In the genomic region with DNA sequence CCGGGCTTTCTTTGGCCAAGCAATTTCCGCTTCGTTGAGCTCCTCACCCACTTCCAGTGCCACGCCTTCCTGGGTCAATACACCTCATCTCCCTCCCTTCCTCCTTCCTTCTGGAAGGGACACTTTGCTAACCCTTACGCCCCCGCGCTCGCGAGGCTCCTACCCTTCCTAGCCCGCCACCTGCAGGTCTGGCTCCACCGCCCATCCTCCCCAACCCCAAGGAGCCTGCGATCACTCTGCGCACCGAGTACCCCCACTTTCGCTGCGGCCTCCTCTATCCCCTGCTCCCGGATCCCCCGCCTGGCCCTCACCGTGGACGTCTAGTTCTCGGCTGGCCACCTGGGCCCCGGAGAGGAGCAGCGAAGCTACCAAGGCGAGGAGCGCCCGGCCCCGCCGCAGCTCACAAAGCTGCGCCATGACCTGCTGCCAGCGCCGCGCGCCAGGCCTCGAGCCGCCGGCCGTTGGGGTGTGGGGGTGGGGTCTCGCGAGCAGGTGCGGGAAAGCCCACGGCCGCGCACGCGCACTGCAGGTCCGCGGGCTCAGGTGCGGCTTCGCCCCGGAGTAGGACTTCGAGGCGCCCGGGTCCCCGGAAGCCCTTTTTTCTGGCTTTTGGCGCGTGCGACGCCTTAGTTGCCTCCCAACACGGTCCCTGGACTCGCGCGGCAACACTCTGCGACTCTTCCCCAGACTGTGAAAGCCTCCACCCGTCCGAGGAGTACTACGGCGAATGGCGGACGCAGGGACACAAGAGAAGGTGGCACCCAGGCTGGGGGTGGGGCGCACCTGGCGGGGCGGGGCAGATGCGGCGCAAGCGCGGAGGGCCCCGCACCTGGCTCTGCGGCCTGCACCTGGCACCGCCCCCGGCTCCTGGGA, we compare ENCODE assay signal across 8 mouse cellular contexts. TPM values are rescaled to one million over a fixed set of nuclear protein-coding genes. Genes with fewer than 3 reads are reported as not detected.
DNase-seq lines count a peak whose midpoint lies in the region; ATAC-seq and TF ChIP-seq lines count a peak whose summit lies in the region.

Gene Spint2, minus strand, starts transcription at position 712 of the 873 bp plus-strand sequence.

- no peaks in the 10 kb centered on the region for H3K9me3 ChIP-seq in intestine, postnatal 0 days (ENCODE audit: control insufficient read depth)
- H3K9me3 ChIP-seq in limb, embryonic 14.5 days (ENCODE audit: control insufficient read depth, low read length), result no peaks in the 10 kb centered on the region
- H3K9me3 ChIP-seq in midbrain, embryonic 16.5 days (replicated peaks; ENCODE audit: control insufficient read depth, low read length, poor library complexity, severe bottlenecking), result no peaks in the 10 kb centered on the region
- H3K9me3 ChIP-seq in stomach, embryonic 15.5 days, result no peaks in the 10 kb centered on the region

- no peaks in the 10 kb centered on the region for H3K27me3 ChIP-seq in intestine, postnatal 0 days (replicated peaks; ENCODE audit: control insufficient read depth, insufficient read depth, low read length)
- H3K27me3 ChIP-seq in limb, embryonic 14.5 days (ENCODE audit: control insufficient read depth, insufficient read depth, low read length), result no peaks in the 10 kb centered on the region
- H3K27me3 ChIP-seq in midbrain, embryonic 16.5 days (ENCODE audit: control insufficient read depth, insufficient read depth, low read depth, low read length), result peaks cover 9% of the 10 kb centered on the region
- H3K27me3 ChIP-seq in stomach, embryonic 15.5 days (replicated peaks), result 0 out of 2 replicates have a peak, but pooled peaks cover 11% of the 10 kb centered on the region

- H3K36me3 ChIP-seq in intestine, postnatal 0 days (ENCODE audit: control insufficient read depth, insufficient read depth), result no peaks in the 10 kb centered on the region
- no peaks in the 10 kb centered on the region; the same call in 1 of the 2 replicates for H3K36me3 ChIP-seq in limb, embryonic 14.5 days (ENCODE audit: control insufficient read depth, insufficient read depth, low read length)
- no peaks in the 10 kb centered on the region for H3K36me3 ChIP-seq in midbrain, embryonic 16.5 days (ENCODE audit: control insufficient read depth, insufficient read depth, low read length)
- H3K36me3 ChIP-seq in stomach, embryonic 15.5 days, result no peaks in the 10 kb centered on the region

- no peaks in the 10 kb centered on the region; the same call in 1 of the 2 replicates for H3K4me1 ChIP-seq in intestine, postnatal 0 days (replicated peaks; ENCODE audit: control insufficient read depth, insufficient read depth, low read length)
- peaks cover 9% of the 10 kb centered on the region; the same call in 1 of the 2 replicates for H3K4me1 ChIP-seq in limb, embryonic 14.5 days (ENCODE audit: control insufficient read depth, insufficient read depth, low read length)
- peaks cover 11% of the 10 kb centered on the region; the same call in 1 of the 2 replicates for H3K4me1 ChIP-seq in midbrain, embryonic 16.5 days (ENCODE audit: control insufficient read depth, insufficient read depth, low read length)
- H3K4me1 ChIP-seq in stomach, embryonic 15.5 days, result peaks cover 8% of the 10 kb centered on the region; the same call in 1 of the 2 replicates

- TF ChIP-seq CTCF in brain, embryonic 14.5 days (IDR thresholded peaks at IDR 0.05; ENCODE audit: borderline replicate concordance, extremely low read depth, insufficient read depth, insufficient read length), result 0 out of 2 replicates have a peak, but pooled peaks have one; percentile 1
- peak; percentile 66 for TF ChIP-seq CTCF in intestine, postnatal 0 days (IDR thresholded peaks at IDR 0.05; ENCODE audit: low read depth)

- peak in 1 of 2 experiments; percentile 24 for DNase-seq in gastrocnemius, adult 8-10 months (ENCODE audit: low spot score in 2 of 2)
- DNase-seq in gastrocnemius, postnatal 4 days (ENCODE audit: low spot score in 2 of 2), result no peak
- DNase-seq in brain, embryonic 14.5 days (ENCODE audit: low read depth), result peak; percentile 71
- DNase-seq in gonadal fat pad, adult 2 months (ENCODE audit: low read depth), result no peak
- no peak for DNase-seq in limb, embryonic 14.5 days (ENCODE audit: low spot score)

- TF ChIP-seq POLR2A in brain, embryonic 14.5 days (IDR thresholded peaks at IDR 0.05; ENCODE audit: borderline replicate concordance, extremely low read depth, insufficient read depth, insufficient read length, poor library complexity, severe bottlenecking), result 0 out of 2 replicates have a peak, but pooled peaks have one; percentile 26
- TF ChIP-seq POLR2A in limb, embryonic 14.5 days (IDR thresholded peaks at IDR 0.05; ENCODE audit: borderline replicate concordance, extremely low read depth, insufficient read depth, insufficient read length), result no peak

- peak; percentile 91 for ATAC-seq in intestine, postnatal 0 days
- ATAC-seq in limb, embryonic 14.5 days (ENCODE audit: low FRiP score, low read depth), result peak; percentile 69; the same call in 1 of the 2 replicates
- peak; percentile 86 for ATAC-seq in midbrain, embryonic 16.5 days
- ATAC-seq in stomach, embryonic 15.5 days (ENCODE audit: insufficient read depth, low FRiP score, low read depth), result peak; percentile 86

- peak within 1 kb of the TSS; percentile 71 for H3K4me3 ChIP-seq in intestine, postnatal 0 days (ENCODE audit: low read depth, low read length)
- peak within 1 kb of the TSS; percentile 65 for H3K4me3 ChIP-seq in limb, embryonic 14.5 days (replicated peaks; ENCODE audit: low read length)
- peak within 1 kb of the TSS; percentile 70 for H3K4me3 ChIP-seq in midbrain, embryonic 16.5 days (ENCODE audit: low read depth, low read length)
- H3K4me3 ChIP-seq in stomach, embryonic 15.5 days (replicated peaks), result peak within 1 kb of the TSS; percentile 57

- H3K4me2 ChIP-seq in intestine, postnatal 0 days (replicated peaks; ENCODE audit: low read depth), result peak within 1 kb of the TSS; percentile 70
- peak within 1 kb of the TSS; percentile 97 for H3K4me2 ChIP-seq in limb, embryonic 14.5 days (replicated peaks; ENCODE audit: low read depth, low read length, severe bottlenecking)
- peak within 1 kb of the TSS; percentile 96 for H3K4me2 ChIP-seq in midbrain, embryonic 16.5 days (ENCODE audit: low read length)
- peak within 1 kb of the TSS; percentile 93 for H3K4me2 ChIP-seq in stomach, embryonic 15.5 days

- WGBS in intestine, postnatal 0 days, result under 1% methylated on average over 76 of the region's 80 CpGs
- WGBS in limb, embryonic 14.5 days, result under 1% methylated on average over 78 of the region's 80 CpGs
- WGBS in midbrain, embryonic 16.5 days, result under 1% methylated on average over 71 of the region's 80 CpGs
- under 1% methylated on average over 76 of the region's 80 CpGs for WGBS in stomach, embryonic 15.5 days

- H3K27ac ChIP-seq in intestine, postnatal 0 days (ENCODE audit: low read depth, low read length), result peak within 1 kb of the TSS; percentile 94
- H3K27ac ChIP-seq in limb, embryonic 14.5 days (replicated peaks; ENCODE audit: low read depth, low read length), result no peak within 1 kb of the TSS; the same call in 1 of the 2 replicates
- peak within 1 kb of the TSS; percentile 23; the same call in 1 of the 2 replicates for H3K27ac ChIP-seq in midbrain, embryonic 16.5 days (ENCODE audit: low read length)
- H3K27ac ChIP-seq in stomach, embryonic 15.5 days, result peak within 1 kb of the TSS; percentile 92

- H3K9ac ChIP-seq in intestine, postnatal 0 days (ENCODE audit: low read depth, low read length), result peak within 1 kb of the TSS; percentile 91
- H3K9ac ChIP-seq in limb, embryonic 14.5 days (ENCODE audit: low read depth, low read length, severe bottlenecking), result peak within 1 kb of the TSS; percentile 70
- H3K9ac ChIP-seq in midbrain, embryonic 16.5 days (ENCODE audit: low read depth, low read length), result peak within 1 kb of the TSS; percentile 82
- H3K9ac ChIP-seq in stomach, embryonic 15.5 days, result peak within 1 kb of the TSS; percentile 49

RNA-seq across cellular contexts. Expression of gene Spint2, which starts in this region (rescaled TPM):
- total RNA-seq in gastrocnemius, adult 8-10 months (2022), result 10 to 100 TPM; 11.2 to 15.9 (median 12.5) TPM
- 1 to 10 TPM; 7.3 to 9.6 TPM for total RNA-seq in gastrocnemius, postnatal 4 days (2021)
- polyA plus RNA-seq in brain, embryonic 14.5 days (2012; rRNA removed), result 43.0 and 43.8 TPM in 2 replicates
- polyA plus RNA-seq in gonadal fat pad, adult 2 months (2012; rRNA removed), result 453 and 777 TPM in 2 replicates
- 685 and 722 TPM in 2 replicates for polyA plus RNA-seq in intestine, postnatal 0 days (2015; fragmentation: Nextera tagmentation; extraction: Ambion mirVana)
- 88.7 and 95.3 TPM in 2 replicates for polyA plus RNA-seq in limb, embryonic 14.5 days (2012; rRNA removed)
- 149 and 160 TPM in 2 replicates for polyA plus RNA-seq in limb, embryonic 14.5 days (2014; fragmentation: Nextera tagmentation; extraction: Ambion mirVana)
- 81.2 and 89.7 TPM in 2 replicates for polyA plus RNA-seq in midbrain, embryonic 16.5 days (2015; fragmentation: Nextera tagmentation; extraction: Ambion mirVana)
- polyA plus RNA-seq in stomach, embryonic 15.5 days (2015; fragmentation: Nextera tagmentation; extraction: Ambion mirVana), result 525 and 574 TPM in 2 replicates
